Mouse (Mus musculus) heart, adult 2 months (tissue): ENCODE data around the gene Miga1.

ENCODE experiments used
- CTCF ChIP-seq: fragments of 200-600 bp; IDR thresholded peaks from 2 replicates; pipeline ENCODE4 v1.8.1; 2022; ENCODE audit warnings: antibody characterized with exemption, mild to moderate bottlenecking, moderate library complexity
- EP300 ChIP-seq: fragments of 200-500 bp; IDR thresholded peaks from 2 replicates; pipeline ENCODE4 v1.6.1; 2011; ENCODE audit warnings: low read depth, low read length, control low read depth; ENCODE audit not compliant: insufficient read depth
- POLR2A ChIP-seq: fragments of 200-500 bp; IDR thresholded peaks from 2 replicates; pipeline ENCODE4 v1.6.1; 2011; ENCODE audit warnings: mild to moderate bottlenecking, low read depth, low read length, control low read depth; ENCODE audit not compliant: insufficient read depth

- TF ChIP-seq POLR2A (no peak), CTCF (no peak), EP300 (no peak)
Observed at GRCm38 (mm10) chr3:152275008-152275407, 65.2 kb downstream of the Miga1 start.
